Mouse (Mus musculus): ENCODE results near the gene Plac9a.

DNA sequence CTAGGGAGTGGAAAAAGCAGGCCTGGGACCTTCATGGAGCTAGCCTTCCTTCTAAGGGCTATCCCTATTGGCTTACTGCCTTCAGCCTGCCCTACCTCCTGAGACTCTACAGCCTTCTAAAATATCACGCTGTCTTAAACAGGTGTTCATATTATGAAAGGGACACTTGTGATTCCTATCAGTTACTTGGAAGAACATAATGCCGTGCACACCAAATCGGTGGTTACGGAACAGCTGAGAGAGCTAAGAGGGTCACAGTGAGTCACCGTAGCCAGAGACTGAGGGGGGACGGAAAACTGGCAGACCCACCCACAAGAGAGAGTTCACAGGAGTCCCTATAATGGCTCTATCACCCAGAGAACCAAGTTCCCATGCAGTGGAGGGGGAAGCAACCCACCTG, 36.5 kb downstream of the Plac9a start:
- TF ChIP-seq EP300 (optimal IDR thresholded peaks at IDR 0.05) (no peak), CTCF (IDR thresholded peaks at IDR 0.05; ENCODE audit: low read depth) (no peak)
